Mouse (Mus musculus) colon, adult 2 months (tissue): Measurements from ENCODE around the gene Pde9a. TPM values are rescaled to one million over a fixed set of nuclear protein-coding genes. Genes with fewer than 3 reads are reported as not detected.

Experiments used
- polyA plus RNA-seq: library from polyadenylated mRNA; depleted of rRNA; stranded (reverse); fragments of >200 nt; gene quantifications from 2 replicates; pipeline ENCODE4 v1.2.3, GENCODE M21; 2012; rRNA removed

Gene Pde9a
- polyA plus RNA-seq: 290 and 464 TPM in 2 replicates

GRCm38 (mm10) chr17:31385671-31386665 lies at the start of gene Pde9a:
Pde9a (plus strand) TSS chr17:31386210.

GRCm38 (mm10) chr17:31519946-31520838 lies 134.2 kb downstream of the Pde9a start, which contains the start of the genes Wdr4 and Ndufv3:
Wdr4 (minus strand) TSS chr17:31519980.
Ndufv3 (plus strand) TSS chr17:31520115.

Other genes starting within 250 kb of the Pde9a start
- gene Tff2, start 241.9 kb upstream of the Pde9a start, polyA plus RNA-seq: 2.7 and 112 TPM in 2 replicates
- 0.24 TPM in 1 of 2 replicates, not detected in the other for gene Tff1, start 220.9 kb upstream of the Pde9a start, polyA plus RNA-seq
- gene Tmprss3, start 187.2 kb upstream of the Pde9a start, polyA plus RNA-seq: not detected in 2 replicates
- 0.61 and 0.63 TPM in 2 replicates for gene Ubash3a, start 178.3 kb upstream of the Pde9a start, polyA plus RNA-seq
- gene Rsph1, start 108.8 kb upstream of the Pde9a start, polyA plus RNA-seq: 0.47 and 0.78 TPM in 2 replicates
- 300 and 305 TPM in 2 replicates for gene Slc37a1, start 99.4 kb upstream of the Pde9a start, polyA plus RNA-seq
- 28.3 and 31.3 TPM in 2 replicates for gene Wdr4, start 133.8 kb downstream of the Pde9a start, polyA plus RNA-seq
- gene Ndufv3, start 133.9 kb downstream of the Pde9a start, polyA plus RNA-seq: 171 and 172 TPM in 2 replicates
- 19.6 and 22.8 TPM in 2 replicates for gene Pknox1, start 178.5 kb downstream of the Pde9a start, polyA plus RNA-seq